Mouse (Mus musculus) CH12.LX (cell line): ENCODE measurements at regions not wholly inside any gene's neighbourhood (a gene's known extent, or its start where the extent isn't known, plus 50 kb on each side); places are given as distances from the start of the nearest gene placed in this dataset.

ENCODE experiments used
- DNase-seq: peaks from one replicate; pipeline ENCODE4 v3.0.0-alpha.2; 2013; ENCODE audit errors: extremely low read depth
- H3K27ac ChIP-seq: 2 replicates; pipeline ENCODE4 v1.5.1; 2012; ENCODE audit warnings: low read depth, mild to moderate bottlenecking, control low read depth, moderate library complexity; ENCODE audit not compliant: insufficient read depth
- H3K27me3 ChIP-seq: replicated peaks from 2 replicates; pipeline ENCODE3; 2012; ENCODE audit warnings: inconsistent platforms
- H3K36me3 ChIP-seq, 2 experiments: replicated peaks in 1 of 2; 2 replicates each; pipeline versions ENCODE3 to v1.6.1; 2012; ENCODE audit warnings: inconsistent platforms in 1 of 2, low read length in 1 of 2, mild to moderate bottlenecking in 1 of 2, mixed read lengths in 1 of 2, moderate library complexity in 1 of 2; ENCODE audit not compliant: control insufficient read depth in 1 of 2, insufficient read depth in 1 of 2
- H3K4me1 ChIP-seq, 2 experiments: 2 replicates each; pipeline ENCODE4 v1.6.1; 2012; ENCODE audit warnings: inconsistent platforms in 1 of 2, moderate library complexity in 1 of 2; ENCODE audit not compliant: insufficient read depth in 2 of 2, control insufficient read depth in 1 of 2
- H3K4me2 ChIP-seq: 2 replicates; pipeline ENCODE4 v1.6.1; 2012; ENCODE audit warnings: low read depth, mild to moderate bottlenecking, control low read depth; ENCODE audit not compliant: poor library complexity, insufficient read depth, severe bottlenecking
- H3K4me3 ChIP-seq, 3 experiments: fragments of 150-350 bp in 1 of 3; sonication (generic) in 1 of 3; replicated peaks in 1 of 3; 2 replicates each; pipeline versions ENCODE3 to v1.5.1; 2011 to 2012; ENCODE audit warnings: low read depth in 2 of 3, low read length in 2 of 3, mild to moderate bottlenecking in 2 of 3, moderate library complexity in 2 of 3, control low read depth in 1 of 3, improper control_type of control experiment in 1 of 3, inconsistent platforms in 1 of 3, mixed read lengths in 1 of 3; ENCODE audit not compliant: poor library complexity in 1 of 3
- H3K79me2 ChIP-seq: replicated peaks from 2 replicates; pipeline ENCODE4 v1.6.1; 2012; ENCODE audit warnings: mild to moderate bottlenecking, moderate library complexity; ENCODE audit not compliant: control insufficient read depth, poor library complexity, insufficient read depth, severe bottlenecking; ENCODE audit errors: extremely low read depth
- H3K9ac ChIP-seq: 2 replicates; pipeline ENCODE4 v1.6.1; 2012; ENCODE audit warnings: low read depth, mild to moderate bottlenecking, control low read depth, moderate library complexity; ENCODE audit not compliant: insufficient read depth
- H3K9me3 ChIP-seq: replicated peaks from 2 replicates; pipeline ENCODE3; 2012; ENCODE audit warnings: low read length, inconsistent platforms, mixed read lengths
- BHLHE40 ChIP-seq: IDR thresholded peaks from 2 replicates; pipeline ENCODE4 v1.6.1; 2011; ENCODE audit warnings: mild to moderate bottlenecking, low read depth, low read length, improper control_type of control experiment
- CHD1 ChIP-seq: IDR thresholded peaks from 2 replicates; pipeline ENCODE4 v1.6.1; 2012; ENCODE audit warnings: low read depth, low read length, improper control_type of control experiment, inconsistent platforms
- CHD2 ChIP-seq: IDR thresholded peaks from 2 replicates; pipeline ENCODE4 v1.6.1; 2011; ENCODE audit warnings: low read length, improper control_type of control experiment
- CTCF ChIP-seq, 2 experiments: IDR thresholded peaks in 1 of 2; conservative IDR thresholded peaks in 1 of 2; 2 replicates each; pipeline ENCODE4 v1.5.1; 2011 to 2012; ENCODE audit warnings: low read depth in 2 of 2, low read length in 2 of 2, improper control_type of control experiment in 1 of 2, inconsistent platforms in 1 of 2, mild to moderate bottlenecking in 1 of 2, moderate library complexity in 1 of 2
- E2F4 ChIP-seq: IDR thresholded peaks from 2 replicates; pipeline ENCODE4 v1.6.1; 2011; ENCODE audit warnings: low read depth, low read length, improper control_type of control experiment; ENCODE audit not compliant: insufficient replicate concordance
- EP300 ChIP-seq: IDR thresholded peaks from 2 replicates; pipeline ENCODE4 v1.6.1; 2011; ENCODE audit warnings: low read length, improper control_type of control experiment
- GABPA ChIP-seq: IDR thresholded peaks from 2 replicates; pipeline ENCODE4 v1.6.1; 2012; ENCODE audit warnings: low read depth, low read length, improper control_type of control experiment, inconsistent platforms; ENCODE audit not compliant: insufficient replicate concordance
- IRF4 ChIP-seq: IDR thresholded peaks from 2 replicates; pipeline ENCODE4 v1.6.1; 2014; ENCODE audit warnings: low read depth, mild to moderate bottlenecking, inconsistent platforms, low read length, improper control_type of control experiment
- MXI1 ChIP-seq: IDR thresholded peaks from 2 replicates; pipeline ENCODE4 v1.6.1; 2011; ENCODE audit warnings: mild to moderate bottlenecking, low read depth, low read length, improper control_type of control experiment
- RCOR1 ChIP-seq: conservative IDR thresholded peaks from 2 replicates; pipeline ENCODE4 v1.6.1; 2012; ENCODE audit warnings: low read depth, mild to moderate bottlenecking, inconsistent platforms, low read length, improper control_type of control experiment
- SIN3A ChIP-seq: IDR thresholded peaks from 2 replicates; pipeline ENCODE4 v1.6.1; 2012; ENCODE audit warnings: low read length, improper control_type of control experiment, inconsistent platforms
- USF1 ChIP-seq: IDR thresholded peaks from 2 replicates; pipeline ENCODE4 v1.6.1; 2014; ENCODE audit warnings: low read depth, mild to moderate bottlenecking, inconsistent platforms, low read length, improper control_type of control experiment
- dilution Hi-C: fragments of 300-500 bp; cut with MboI; formaldehyde crosslinking; loops from 2 replicates; pipeline ENCODE4 v1.14.3; 2020; ENCODE audit warnings: low sequenced_read_pairs; ENCODE audit not compliant: extremely low pct_unique_long_range_greater_than_20kb, extremely low pct_ligation_motif_present
- in situ Hi-C: fragments of 300-500 bp; cut with MboI; formaldehyde crosslinking; loops from 3 replicates; pipeline ENCODE4 v1.14.3; 2019; ENCODE audit warnings: low sequenced_read_pairs, low pct_ligation_motif_present, low pct_unique_long_range_greater_than_20kb, mixed read lengths

DNA sequence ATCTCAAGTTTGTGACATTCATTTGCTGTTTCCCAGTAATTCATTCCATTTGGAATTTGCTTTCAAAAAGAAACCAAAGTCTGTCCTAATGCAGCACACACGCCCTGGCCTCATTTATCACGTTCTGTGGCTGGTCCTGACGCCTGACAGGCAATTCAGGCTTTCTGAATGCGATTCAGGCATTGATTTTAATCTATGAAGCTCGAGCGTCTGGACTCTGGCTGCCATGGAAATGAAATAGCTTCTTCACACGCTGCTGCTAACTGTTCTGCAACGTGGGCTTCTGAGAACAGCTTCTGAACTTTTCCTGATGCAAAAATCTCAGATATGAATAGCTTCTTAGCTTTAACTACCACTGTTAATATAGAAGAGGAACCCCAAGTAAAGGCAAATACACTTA lies 93.6 kb upstream of the Ankrd1 start:
- no peak overlapping the region for H3K27ac ChIP-seq
- no peak overlapping the region for H3K4me3 ChIP-seq
- H3K9me3 ChIP-seq: no peaks in the 10 kb centered on the region
- DNase-seq: no peak
- peaks cover 0 to 7% of the 10 kb centered on the region in 2 experiments; a peak in 1 of 4 replicates for H3K4me1 ChIP-seq
- dilution Hi-C loops: no loop called here
- H3K79me2 ChIP-seq: no peaks in the 10 kb centered on the region
- in situ Hi-C loops: no loop called here
- no peak overlapping the region for H3K4me2 ChIP-seq
- no peak overlapping the region for H3K9ac ChIP-seq
- TF ChIP-seq USF1 (no peak), MXI1 (no peak)
- no peaks in the 10 kb centered on the region for H3K27me3 ChIP-seq
- H3K36me3 ChIP-seq: no peaks in the 10 kb centered on the region

DNA sequence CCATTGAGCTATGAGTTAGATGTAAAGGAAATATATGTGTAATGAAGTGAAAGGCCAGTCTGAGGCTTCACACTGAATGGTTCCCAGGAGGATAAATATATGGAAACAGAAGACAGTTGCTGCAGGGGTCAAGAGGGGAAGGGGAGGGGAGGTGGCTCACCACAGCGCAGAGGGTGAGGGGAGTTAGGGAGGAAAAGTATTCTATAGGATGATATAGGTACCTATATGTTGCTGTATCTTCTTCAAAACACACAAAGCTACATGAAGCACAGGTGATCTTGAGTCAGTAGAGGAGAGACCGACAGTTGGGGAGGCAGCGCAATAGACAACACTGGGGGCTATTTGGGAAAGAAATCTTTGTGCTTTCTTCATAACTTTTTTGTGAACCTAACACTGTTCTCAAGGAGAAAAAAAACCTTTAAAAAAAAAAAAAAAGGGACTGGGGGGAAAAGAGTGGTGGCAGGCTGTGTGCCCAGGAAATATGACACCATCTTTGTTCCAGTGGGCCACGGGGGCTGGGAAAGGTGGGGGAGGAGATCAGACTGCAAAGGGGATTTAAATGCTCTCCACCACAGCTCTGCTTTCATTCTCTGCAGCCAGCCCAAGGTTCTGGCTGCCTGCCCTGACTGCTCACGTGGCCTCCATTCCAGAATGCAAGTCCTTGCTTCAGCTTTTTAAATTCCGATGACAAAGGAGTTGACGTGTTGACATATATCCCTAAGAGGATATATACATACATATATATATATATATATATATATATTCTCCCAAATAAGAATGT lies 94.5 kb upstream of the Ankrd1 start:
- H3K4me2 ChIP-seq: no peak overlapping the region
- no peak for DNase-seq
- in situ Hi-C loops: no loop called here

DNA sequence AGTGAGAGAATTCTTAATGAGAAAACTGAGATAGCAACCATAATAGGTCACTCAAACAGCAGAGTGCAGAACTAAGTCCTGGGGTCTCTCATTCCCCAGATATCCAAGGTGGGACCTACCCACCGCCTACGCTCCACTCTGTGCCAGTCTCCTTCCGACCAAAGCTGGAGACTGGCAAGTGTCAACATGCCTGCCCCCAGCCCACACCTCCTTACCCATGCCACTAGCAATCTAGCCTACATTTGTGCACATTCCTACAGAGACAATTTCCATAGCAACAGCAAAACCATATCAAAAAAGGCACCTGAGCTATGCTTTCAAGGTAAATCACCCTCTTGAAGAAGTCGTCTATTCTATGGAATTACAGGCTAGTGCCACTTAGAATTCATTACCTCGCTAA lies 97.3 kb upstream of the Ankrd1 start:
- DNase-seq: no peak
- dilution Hi-C loops: no loop called here
- H3K79me2 ChIP-seq: no peaks in the 10 kb centered on the region
- in situ Hi-C loops: no loop called here
- no peaks in the 10 kb centered on the region for H3K36me3 ChIP-seq
- no peaks in the 10 kb centered on the region for H3K9me3 ChIP-seq
- no peak overlapping the region for H3K27ac ChIP-seq
- H3K4me2 ChIP-seq: no peak overlapping the region
- H3K4me3 ChIP-seq: no peak overlapping the region
- peaks cover 3 to 34% of the 10 kb centered on the region in 2 experiments for H3K4me1 ChIP-seq
- TF ChIP-seq EP300 (no peak), RCOR1 (no peak), SIN3A (no peak)
- no peaks in the 10 kb centered on the region for H3K27me3 ChIP-seq
- no peak overlapping the region for H3K9ac ChIP-seq

More for the DNA sequence above, 94.5 kb upstream of the Ankrd1 start:
- dilution Hi-C loops: no loop called here
- Histone ChIP-seq H3K79me2 (no peaks in the 10 kb centered on the region), H3K36me3 (no peaks in the 10 kb centered on the region), H3K27me3 (no peaks in the 10 kb centered on the region), H3K27ac (no peak overlapping the region), H3K9ac (no peak overlapping the region), H3K4me1 (peaks cover 0 to 9% of the 10 kb centered on the region in 2 experiments; a peak in 2 of 4 replicates), H3K9me3 (no peaks in the 10 kb centered on the region), H3K4me3 (no peak overlapping the region)
- TF ChIP-seq GABPA (no peak), USF1 (no peak), BHLHE40 (no peak), IRF4 (no peak), CHD1 (no peak), CTCF (conservative IDR thresholded peaks at IDR 0.05 in 1 of 2, IDR thresholded peaks at IDR 0.05 in 1 of 2; ENCODE audit: low read depth in 2 of 2, low read length in 2 of 2) (no peak), MXI1 (no peak), E2F4 (no peak), CHD2 (no peak), SIN3A (no peak)
